In genomic region chr10:116742189-116742588, GRCm38 (mm10) we compare ENCODE assay signal across 18 mouse cellular contexts.
"Had no signal": no experiment of that assay in that cellular context is flagged by ENCODE, and none has a peak within 500 bp of the region (broad histone marks: within the 10 kb centered on the region; RNA-seq: fewer than 3 reads in every experiment).

No protein-coding gene starts in this region.

- H3K9ac ChIP-seq: liver, embryonic 14.5 days; liver, postnatal 0 days; lung, embryonic 14.5 days had no signal

- DNase-seq: kidney, adult 2 months; kidney, postnatal 25 days; layer of hippocampus, adult 9-11 months; liver, postnatal 0 days; lung, embryonic 14.5 days; lung, postnatal 14 days; lung, postnatal 4 days; midbrain, embryonic 14.5 days; right cerebral cortex, adult 18-20 months; right cerebral cortex, postnatal 25 days; thymus, adult 2 months; thymus, postnatal 14 days; thymus, postnatal 4 days had no signal

- H3K4me3 ChIP-seq: layer of hippocampus, adult 2 months had no signal

- H3K4me2 ChIP-seq: lung, embryonic 14.5 days; midbrain, embryonic 11.5 days had no signal

- H3K27ac ChIP-seq: kidney, postnatal 0 days; layer of hippocampus, adult 2 months; liver, embryonic 14.5 days; stomach, postnatal 0 days had no signal
